Mouse (Mus musculus) limb, embryonic 14.5 days (tissue): Measurements from ENCODE around the gene Atp5d. TPM values are rescaled to one million over a fixed set of nuclear protein-coding genes. Genes with fewer than 3 reads are reported as not detected.
A peak's percentile ranks its signal among the peaks of the same experiment; 100 is the strongest.

ENCODE experiments used
- ATAC-seq: fragments of 200-750 bp; cut with Nextera tagmentation; 2 replicates; pipeline ENCODE4 v1.8.0; 2017; ENCODE audit warnings: low read depth, moderate number of reproducible peaks, moderate TSS enrichment; ENCODE audit not compliant: low FRiP score
- DNase-seq: peaks from one replicate; pipeline ENCODE4 v3.0.0-alpha.2; 2015; ENCODE audit warnings: low spot score
- H3K27ac ChIP-seq: fragments of 300-500 bp; sonication (generic); replicated peaks from 2 replicates; pipeline ENCODE4 v1.5.1; 2014; ENCODE audit warnings: low read depth, mild to moderate bottlenecking, low read length, moderate library complexity, mixed read lengths
- H3K27me3 ChIP-seq: fragments of 300-500 bp; sonication (generic); 2 replicates; pipeline ENCODE4 v1.6.1; 2014; ENCODE audit warnings: low read length, mixed read lengths; ENCODE audit not compliant: control insufficient read depth, insufficient read depth
- H3K36me3 ChIP-seq: fragments of 300-500 bp; sonication (generic); 2 replicates; pipeline ENCODE4 v1.6.1; 2014; ENCODE audit warnings: mild to moderate bottlenecking, low read length, moderate library complexity, mixed read lengths; ENCODE audit not compliant: control insufficient read depth, insufficient read depth
- H3K4me1 ChIP-seq: fragments of 300-500 bp; sonication (generic); 2 replicates; pipeline ENCODE4 v1.6.1; 2014; ENCODE audit warnings: antibody characterized with exemption, low read length, mixed read lengths; ENCODE audit not compliant: control insufficient read depth, insufficient read depth
- H3K4me2 ChIP-seq: fragments of 300-500 bp; sonication (generic); replicated peaks from 2 replicates; pipeline ENCODE4 v1.6.1; 2014; ENCODE audit warnings: low read depth, mild to moderate bottlenecking, low read length, moderate library complexity; ENCODE audit not compliant: severe bottlenecking
- H3K4me3 ChIP-seq: fragments of 300-500 bp; sonication (generic); replicated peaks from 2 replicates; pipeline ENCODE4 v1.5.1; 2014; ENCODE audit warnings: low read length
- H3K9ac ChIP-seq: fragments of 300-500 bp; sonication (generic); 2 replicates; pipeline ENCODE4 v1.6.1; 2014; ENCODE audit warnings: mild to moderate bottlenecking, low read depth, low read length, moderate library complexity; ENCODE audit not compliant: severe bottlenecking
- H3K9me3 ChIP-seq: fragments of 300-500 bp; sonication (generic); 2 replicates; pipeline ENCODE4 v1.6.1; 2016; ENCODE audit warnings: low read length; ENCODE audit not compliant: control insufficient read depth
- POLR2A ChIP-seq: fragments of 200-500 bp; IDR thresholded peaks from 2 replicates; pipeline ENCODE4 v1.8.0; 2012; ENCODE audit warnings: inconsistent platforms, mild to moderate bottlenecking, moderate library complexity, borderline replicate concordance; ENCODE audit not compliant: insufficient read depth, insufficient read length; ENCODE audit errors: extremely low read depth
- whole genome bisulfite sequencing: fragments of 180-500 bp; shearing (Covaris S2); extraction: QIAGEN DNeasy Blood & Tissue Kit; methylation state at CpG from one replicate; pipeline ENCODE4 v1.1.7; 2014; 5-methylcytosine and 5-hydroxymethylcytosine counted together
- polyA plus RNA-seq, 2 experiments: library from polyadenylated mRNA; depleted of rRNA in 1 of 2; stranded (reverse) in 1 of 2; unstranded in 1 of 2; fragments of >200 nt; fragmentation: Nextera tagmentation in 1 of 2; extraction: Ambion mirVana in 1 of 2; gene quantifications; 2 replicates each; pipeline versions ENCODE4 v1.2.1 to v1.2.3; 2012 to 2014

Gene Atp5d
- polyA plus RNA-seq, 2 experiments = 449 to 477 TPM

DNA sequence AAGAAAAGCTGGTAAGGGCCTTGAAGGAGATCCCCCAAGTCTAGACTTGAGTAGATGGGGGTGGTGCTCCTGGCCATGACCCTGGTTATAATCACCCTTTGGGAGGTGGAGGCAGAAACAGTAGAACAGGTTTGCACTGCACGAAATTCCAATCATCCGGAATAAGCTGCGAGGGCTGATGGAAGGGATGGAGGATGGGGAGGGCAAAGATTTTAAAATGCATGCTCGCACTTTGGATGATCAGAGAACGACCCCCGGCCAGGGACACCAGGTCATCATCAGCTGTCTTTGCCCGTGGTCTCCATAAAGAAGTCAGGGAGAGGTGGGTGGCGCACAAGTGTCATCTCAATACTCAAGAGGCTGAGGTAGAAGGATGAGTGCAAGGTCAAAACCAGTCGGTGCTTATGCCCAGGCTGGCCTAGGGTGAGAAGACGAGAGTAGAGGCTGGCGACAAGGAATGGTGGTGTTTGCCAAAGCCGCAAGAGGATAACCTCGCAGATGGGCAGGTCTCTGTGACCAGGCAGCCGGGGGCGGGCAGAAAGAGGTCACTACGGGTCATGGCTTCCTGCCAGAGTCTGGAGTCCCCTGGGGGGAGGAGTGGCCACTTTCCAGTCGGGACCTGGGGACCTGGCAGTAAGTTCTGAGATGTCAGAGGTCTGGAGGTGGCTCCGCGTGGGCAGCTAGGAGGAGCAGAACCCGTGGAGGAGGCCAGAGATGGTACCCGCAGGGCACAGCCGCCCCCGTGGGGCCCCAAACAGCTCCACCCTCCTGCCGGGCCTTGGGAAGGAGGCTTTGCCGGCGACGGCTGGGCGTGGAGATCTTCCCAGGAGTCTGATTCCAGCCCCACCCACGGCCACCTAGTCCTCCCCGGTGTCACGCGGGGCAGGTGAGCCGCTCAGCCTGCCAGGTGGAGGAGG is 22.3 kb downstream of the Atp5d start:
- peaks cover 68% of the 10 kb centered on the region for H3K4me1 ChIP-seq
- DNase-seq (peak; percentile 69), ATAC-seq (no peak)
- H3K4me2 ChIP-seq = peak overlapping the region; percentile 81
- H3K27me3 ChIP-seq = no peaks in the 10 kb centered on the region
- peak overlapping the region; percentile 36 for H3K9ac ChIP-seq
- H3K9me3 ChIP-seq = no peaks in the 10 kb centered on the region
- 3% methylated on average over 32 of the region's 33 CpGs for WGBS
- H3K4me3 ChIP-seq = peak overlapping the region; percentile 43
- H3K36me3 ChIP-seq = peaks cover 23% of the 10 kb centered on the region
- TF ChIP-seq POLR2A = no peak
- H3K27ac ChIP-seq = peak overlapping the region; percentile 87

DNA sequence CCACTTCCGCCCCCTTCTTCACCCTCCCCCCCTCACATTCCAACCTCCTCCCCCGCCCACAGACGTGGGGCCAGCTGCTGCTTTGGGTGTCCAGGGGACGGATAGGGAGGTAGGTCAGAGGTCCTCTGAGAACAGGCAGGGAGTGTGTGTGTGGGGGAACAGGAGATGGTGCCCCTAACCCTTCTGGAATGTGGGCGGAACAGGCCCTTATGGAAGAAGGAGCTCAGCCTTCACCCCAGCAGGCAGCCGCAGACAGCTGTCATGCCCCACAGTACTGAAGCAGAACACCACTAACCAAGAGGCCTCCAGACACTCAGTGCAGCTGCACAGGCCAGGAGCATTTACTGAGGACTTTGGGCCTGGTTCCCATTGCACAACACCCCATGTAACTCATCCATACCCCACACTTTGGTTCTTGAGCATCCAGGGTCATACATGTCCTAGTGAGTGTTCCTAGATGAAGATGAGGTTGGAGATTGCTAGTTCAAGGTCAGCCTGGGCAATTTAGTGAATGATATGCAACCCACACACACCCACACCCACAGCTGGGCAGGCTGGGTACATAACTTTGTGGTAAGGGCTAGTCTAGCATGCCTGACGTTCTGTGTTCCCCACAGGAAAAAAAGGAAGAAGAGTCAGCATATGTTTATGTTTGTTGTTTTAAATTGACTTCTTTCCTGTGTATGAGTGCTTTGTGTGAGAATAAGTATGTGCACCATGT is 23.2 kb downstream of the Atp5d start:
- peak overlapping the region; percentile 43 for H3K4me3 ChIP-seq
- DNase-seq (peak; percentile 63), ATAC-seq (peak; percentile 16)
- H3K27ac ChIP-seq = peak overlapping the region; percentile 87
- H3K27me3 ChIP-seq = no peaks in the 10 kb centered on the region
- H3K4me1 ChIP-seq = peaks cover 67% of the 10 kb centered on the region
- 11% methylated on average over 7 of the region's 7 CpGs for WGBS
- peak overlapping the region; percentile 81 for H3K4me2 ChIP-seq
- H3K9me3 ChIP-seq = no peaks in the 10 kb centered on the region
- no peak for TF ChIP-seq POLR2A
- H3K36me3 ChIP-seq = peaks cover 13% of the 10 kb centered on the region
- peak overlapping the region; percentile 36; the same call in 1 of the 2 replicates for H3K9ac ChIP-seq

DNA sequence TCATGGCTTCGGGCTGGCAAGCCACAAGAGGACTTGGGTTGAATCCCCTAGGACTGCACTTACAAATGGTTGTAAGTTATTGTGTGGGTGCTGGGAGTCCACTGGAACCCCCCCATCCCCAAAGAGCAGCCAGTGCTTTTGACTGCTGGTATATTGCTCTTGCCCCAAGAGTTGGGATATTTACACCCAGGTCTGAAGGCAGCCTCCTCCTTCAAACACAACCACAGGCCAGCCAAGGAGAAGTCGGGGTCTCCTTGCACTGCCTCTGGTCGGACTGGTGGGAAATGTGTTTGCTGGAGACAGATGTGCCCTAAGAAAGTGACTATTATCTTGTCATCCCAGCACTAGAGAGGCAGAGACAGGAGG is 23.8 kb downstream of the Atp5d start:
- no peaks in the 10 kb centered on the region for H3K9me3 ChIP-seq
- WGBS = 77% methylated on average over 3 of the region's 3 CpGs
- no peaks in the 10 kb centered on the region for H3K27me3 ChIP-seq
- H3K36me3 ChIP-seq = peaks cover 8% of the 10 kb centered on the region
- no peak for TF ChIP-seq POLR2A
- ATAC-seq (no peak), DNase-seq (no peak)
- no peak overlapping the region for H3K4me3 ChIP-seq
- peak overlapping the region; percentile 81 for H3K4me2 ChIP-seq
- peak overlapping the region; percentile 87; the same call in 1 of the 2 replicates for H3K27ac ChIP-seq
- no peak overlapping the region for H3K9ac ChIP-seq
- peaks cover 68% of the 10 kb centered on the region for H3K4me1 ChIP-seq

DNA sequence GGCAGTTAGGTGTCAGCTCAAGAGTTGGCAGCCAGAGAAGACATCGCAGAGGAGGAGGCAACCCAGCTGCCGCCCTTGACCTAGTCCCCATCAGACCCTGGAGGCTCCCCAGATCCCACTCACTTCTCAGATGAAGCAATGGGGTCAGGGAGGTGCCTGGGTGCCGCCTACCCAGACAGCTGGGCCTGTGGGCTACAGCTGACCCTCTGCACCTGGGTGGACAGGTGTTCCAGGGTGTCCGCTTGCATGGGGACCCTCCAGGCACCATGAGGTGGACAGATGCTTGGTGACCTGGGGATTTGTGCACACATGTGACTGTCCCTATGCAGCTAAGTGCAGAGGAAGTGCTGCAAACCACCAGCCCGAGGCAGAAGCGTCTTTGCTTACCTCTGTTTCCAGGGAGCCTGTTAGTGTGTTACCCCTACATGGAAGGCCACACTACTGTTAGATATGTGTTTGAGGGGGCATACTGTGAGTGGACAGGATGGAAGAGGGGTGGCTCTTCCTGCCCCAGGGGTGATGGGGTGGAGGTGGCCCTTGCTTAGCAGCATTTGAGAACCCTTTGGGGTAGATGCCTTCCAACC is 24.4 kb downstream of the Atp5d start:
- WGBS = 60% methylated on average over 6 of the region's 6 CpGs
- H3K4me2 ChIP-seq = no peak overlapping the region
- no peak for TF ChIP-seq POLR2A

DNA sequence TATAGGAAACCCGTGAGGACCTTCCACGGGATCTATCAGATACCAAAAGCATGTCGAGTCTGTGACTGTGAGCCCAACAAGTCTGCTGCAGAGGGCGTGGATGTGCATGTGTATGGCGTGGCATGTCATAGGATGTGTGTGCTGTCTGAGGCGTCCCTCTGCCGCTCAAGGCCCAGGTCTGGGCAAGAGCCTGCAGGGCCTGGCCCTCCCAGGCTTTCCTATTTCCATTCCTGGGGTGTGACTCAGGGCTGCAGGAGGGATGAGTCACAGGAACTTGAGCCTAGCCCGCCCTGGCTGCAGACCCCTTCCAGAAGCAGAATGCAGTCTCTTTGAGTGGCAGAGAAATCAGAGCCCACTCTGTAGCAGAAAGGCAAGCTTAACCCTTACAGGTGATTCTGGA is 25.3 kb downstream of the Atp5d start:
- H3K9me3 ChIP-seq = no peaks in the 10 kb centered on the region
- TF ChIP-seq POLR2A = no peak
- H3K9ac ChIP-seq = 0 out of 2 replicates have a peak overlapping the region, but pooled peaks have one; percentile 41
- no peak overlapping the region for H3K4me3 ChIP-seq
- WGBS = 60% methylated on average over 8 of the region's 8 CpGs
- peak overlapping the region; percentile 55; the same call in 1 of the 2 replicates for H3K27ac ChIP-seq
- H3K4me1 ChIP-seq = peaks cover 61% of the 10 kb centered on the region
- no peaks in the 10 kb centered on the region for H3K27me3 ChIP-seq
- H3K36me3 ChIP-seq = no peaks in the 10 kb centered on the region
- no peak for ATAC-seq
- H3K4me2 ChIP-seq = 0 out of 2 replicates have a peak overlapping the region, but pooled peaks have one; percentile 19
- DNase-seq = no peak

More for the DNA sequence above, 24.4 kb downstream of the Atp5d start:
- peaks cover 64% of the 10 kb centered on the region for H3K4me1 ChIP-seq
- H3K9me3 ChIP-seq = no peaks in the 10 kb centered on the region
- H3K36me3 ChIP-seq = peaks cover 2% of the 10 kb centered on the region
- peak overlapping the region; percentile 87; the same call in 1 of the 2 replicates for H3K27ac ChIP-seq
- no peaks in the 10 kb centered on the region for H3K27me3 ChIP-seq
- no peak overlapping the region for H3K9ac ChIP-seq
- DNase-seq (no peak), ATAC-seq (no peak)
- H3K4me3 ChIP-seq = no peak overlapping the region
